Mouse (Mus musculus): Measurements from ENCODE around the gene Elp4. TPM values are rescaled to one million over a fixed set of nuclear protein-coding genes. Genes with fewer than 3 reads are reported as not detected.

Elp4 gene
- total RNA-seq (2021), result 10 to 100 TPM; 15.3 to 20.9 TPM
- long read RNA-seq, experiment 1, transcript Elp4-202 (10 exons, 3,048 nt), result major isoform, 14 of 15 reads
- long read RNA-seq, experiment 1, partial matches to known transcripts, result 0 of 15 reads
- long read RNA-seq, experiment 1, other reads (novel, unspliced or antisense), result 1 of 15 reads
- long read RNA-seq, experiment 2, transcript Elp4-202 (10 exons, 3,048 nt), result major isoform, 12 of 16 reads
- long read RNA-seq, experiment 2, partial matches to known transcripts, result 0 of 16 reads
- long read RNA-seq, experiment 2, other reads (novel, unspliced or antisense), result 4 of 16 reads

- intact Hi-C loops (cut with DNase I), result no loop called here
- peak; percentile 97 to 98 for DNase-seq (ENCODE audit: low spot score in 2 of 2)
Observed at GRCm38 (mm10) chr2:105903896-105904756, at the start of gene Elp4, which contains the start of gene Immp1l. Elp4 (minus strand) TSS chr2:105904564. Immp1l (plus strand) TSS chr2:105904638.

- intact Hi-C loops (cut with DNase I), result no loop called here
- no peak for DNase-seq (ENCODE audit: low spot score in 2 of 2)
Observed at GRCm38 (mm10) chr2:105953862-105954261, 49.5 kb upstream of the Elp4 start.

- intact Hi-C loops (cut with DNase I), result no loop called here
- DNase-seq (ENCODE audit: low spot score in 2 of 2), result no peak
Observed at GRCm38 (mm10) chr2:105951350-105951940, 47.1 kb upstream of the Elp4 start.

GRCm38 (mm10) chr2:105950131-105950530 is 45.8 kb upstream of the Elp4 start:
- DNase-seq (ENCODE audit: low spot score in 2 of 2), result no peak
- intact Hi-C loops (cut with DNase I), result no loop called here

GRCm38 (mm10) chr2:105917623-105918346 is 13.4 kb upstream of the Elp4 start:
- intact Hi-C loops (cut with DNase I), result no loop called here
- DNase-seq (ENCODE audit: low spot score in 2 of 2), result no peak

- intact Hi-C loops (cut with DNase I), result no loop called here
- no peak for DNase-seq (ENCODE audit: low spot score in 2 of 2)
Observed at GRCm38 (mm10) chr2:105916671-105917070, 12.3 kb upstream of the Elp4 start.

GRCm38 (mm10) chr2:105913655-105914366 is 9.4 kb upstream of the Elp4 start:
- no peak for DNase-seq (ENCODE audit: low spot score in 2 of 2)
- intact Hi-C loops (cut with DNase I), result no loop called here

- intact Hi-C loops (cut with DNase I), result no loop called here
- DNase-seq (ENCODE audit: low spot score in 2 of 2), result no peak
Observed at GRCm38 (mm10) chr2:105910611-105911010, 6.2 kb upstream of the Elp4 start.

GRCm38 (mm10) chr2:105908351-105908750 is 4.0 kb upstream of the Elp4 start:
- no peak for DNase-seq (ENCODE audit: low spot score in 2 of 2)
- intact Hi-C loops (cut with DNase I), result loop anchor here (5.0 kb wide), 1 partner anchor 231 kb away; no protein-coding TSS in a partner anchor

- DNase-seq (ENCODE audit: low spot score in 2 of 2), result no peak
Observed at GRCm38 (mm10) chr2:105904757-105905146, 388 bp upstream of the Elp4 start.

GRCm38 (mm10) chr2:105890816-105891215 is 13.5 kb downstream of the Elp4 start:
- DNase-seq (ENCODE audit: low spot score in 2 of 2), result no peak
- intact Hi-C loops (cut with DNase I), result no loop called here

More at GRCm38 (mm10) chr2:105904757-105905146, 388 bp upstream of the Elp4 start:
- intact Hi-C loops (cut with DNase I), result loop anchor here (5.0 kb wide), 1 partner anchor 227 kb away; no protein-coding TSS in a partner anchor

- no peak for DNase-seq (ENCODE audit: low spot score in 2 of 2)
- intact Hi-C loops (cut with DNase I), result no loop called here
Observed at GRCm38 (mm10) chr2:105873403-105873802, 31.0 kb downstream of the Elp4 start.

GRCm38 (mm10) chr2:105854740-105855139 is 49.6 kb downstream of the Elp4 start:
- intact Hi-C loops (cut with DNase I), result no loop called here
- peak; percentile 18 to 45 for DNase-seq (ENCODE audit: low spot score in 2 of 2)

- intact Hi-C loops (cut with DNase I), result no loop called here
- DNase-seq (ENCODE audit: low spot score in 2 of 2), result no peak
Observed at GRCm38 (mm10) chr2:105852971-105853370, 51.4 kb downstream of the Elp4 start.

GRCm38 (mm10) chr2:105851714-105852293 is 52.6 kb downstream of the Elp4 start:
- intact Hi-C loops (cut with DNase I), result no loop called here

GRCm38 (mm10) chr2:105843151-105843550 is 61.2 kb downstream of the Elp4 start:
- intact Hi-C loops (cut with DNase I), result no loop called here

More at GRCm38 (mm10) chr2:105851714-105852293, 52.6 kb downstream of the Elp4 start:
- no peak for DNase-seq (ENCODE audit: low spot score in 2 of 2)

GRCm38 (mm10) chr2:105817965-105818364 is 86.4 kb downstream of the Elp4 start:
- intact Hi-C loops (cut with DNase I), result no loop called here
- DNase-seq (ENCODE audit: low spot score in 2 of 2), result no peak

More at GRCm38 (mm10) chr2:105843151-105843550, 61.2 kb downstream of the Elp4 start:
- no peak for DNase-seq (ENCODE audit: low spot score in 2 of 2)

GRCm38 (mm10) chr2:105815170-105815569 is 89.2 kb downstream of the Elp4 start:
- intact Hi-C loops (cut with DNase I), result no loop called here
- no peak for DNase-seq (ENCODE audit: low spot score in 2 of 2)

Data from left cerebral cortex, postnatal 14 days (tissue).